Mouse (Mus musculus): ENCODE results near the gene Lrp1. TPM values are rescaled to one million over a fixed set of nuclear protein-coding genes. Genes with fewer than 3 reads are reported as not detected.

The Lrp1 gene
- polyA plus RNA-seq, 1 experiment from 2014 or later: 51.8 TPM

DNA sequence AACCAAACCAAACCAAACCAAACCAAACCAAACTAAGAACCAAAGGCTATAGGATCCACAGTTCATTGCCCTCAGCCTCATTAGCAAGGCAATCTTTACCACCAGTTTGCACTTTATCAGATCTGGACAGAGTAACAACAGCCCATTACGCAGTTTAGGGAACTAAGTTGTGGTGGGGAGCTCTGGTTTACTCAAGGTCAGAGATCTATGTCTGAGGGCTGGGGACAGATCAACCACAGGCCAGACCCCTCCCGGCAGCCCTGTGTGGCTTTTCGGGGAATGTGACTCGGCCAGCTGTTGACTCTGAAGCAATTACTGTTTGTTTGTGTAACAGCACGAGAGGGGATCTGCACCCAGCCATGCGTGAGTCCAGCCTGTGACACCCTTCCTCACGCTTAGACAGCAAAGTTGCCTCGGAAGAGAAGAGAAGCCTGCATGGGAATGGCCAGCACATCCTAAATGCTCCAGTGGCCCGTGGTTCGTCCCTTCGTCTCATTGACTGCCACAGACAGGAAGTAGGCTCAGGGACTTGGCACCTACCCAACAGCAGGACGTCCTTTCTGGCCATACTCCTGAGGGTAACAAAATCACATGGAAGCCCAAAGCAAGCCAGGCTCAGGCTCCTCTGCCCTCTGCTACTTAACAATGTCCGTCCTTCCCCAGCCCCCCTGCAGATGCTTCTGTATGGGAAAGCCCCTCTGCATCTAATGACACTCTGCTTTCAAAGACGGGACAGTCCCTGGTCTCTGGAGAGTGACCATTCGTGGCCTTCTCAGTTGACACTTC lies 16.3 kb downstream of the Lrp1 start:
- DNase-seq (ENCODE audit: low spot score): no peak
- 51% methylated on average over 15 of the region's 15 CpGs for WGBS
- Histone ChIP-seq H3K9me3 (no peaks in the 10 kb centered on the region), H3K27ac (peak overlapping the region; percentile 36), H3K4me1 (peaks cover 44% of the 10 kb centered on the region), H3K27me3 (ENCODE audit: insufficient read depth, poor library complexity, severe bottlenecking) (no peaks in the 10 kb centered on the region), H3K4me3 (no peak overlapping the region), H3K36me3 (peaks cover 70% of the 10 kb centered on the region)

DNA sequence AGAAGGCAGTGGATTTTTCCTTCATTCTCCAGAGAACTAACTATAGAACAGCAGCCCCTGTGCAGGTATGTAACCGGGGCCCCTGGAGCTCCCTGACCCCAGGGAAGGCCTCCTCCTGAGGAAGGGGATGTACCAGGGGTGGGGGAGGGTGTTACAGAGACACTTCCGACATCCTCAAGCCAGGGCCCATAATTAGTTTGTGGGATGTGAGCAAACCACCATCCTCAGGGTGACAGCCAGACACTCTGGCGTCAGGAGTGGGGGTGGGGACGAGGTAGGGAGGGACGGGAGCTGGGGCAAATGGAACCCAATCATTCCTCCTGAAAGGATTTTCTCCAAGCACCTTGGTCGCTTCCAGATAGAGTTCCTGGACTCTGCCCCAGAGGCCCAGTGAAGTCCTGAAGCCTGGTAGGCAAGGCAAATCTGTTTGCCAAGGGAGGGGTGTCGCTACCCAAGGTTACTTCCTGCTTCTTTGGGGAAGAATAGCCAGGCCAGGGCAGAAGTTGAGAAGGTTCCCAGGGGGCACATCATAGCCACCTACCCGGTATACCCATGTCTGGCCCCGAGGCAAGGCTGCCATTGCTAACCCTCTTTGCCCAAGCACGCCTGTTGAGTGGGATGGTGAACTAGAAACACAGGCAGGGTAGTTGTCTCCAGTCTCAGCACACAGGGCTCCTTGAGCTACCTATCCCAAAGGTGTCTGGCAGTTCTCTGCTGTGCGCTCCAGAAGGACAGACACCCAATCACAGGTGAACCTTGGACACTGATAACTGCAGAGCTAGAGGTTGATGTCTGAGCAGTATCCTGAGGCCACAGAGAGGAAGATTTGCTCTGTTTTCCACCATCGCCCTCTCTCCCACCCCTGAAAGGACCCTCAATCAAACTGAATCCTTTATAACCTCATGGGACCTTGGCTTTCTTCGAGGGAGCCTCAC lies 17.2 kb downstream of the Lrp1 start:
- WGBS: 56% methylated on average over 13 of the region's 13 CpGs
- peaks cover 51% of the 10 kb centered on the region for H3K4me1 ChIP-seq

GRCm38 (mm10) chr10:127602194-127602593 lies 18.8 kb downstream of the Lrp1 start:
- WGBS: 92% methylated on average over 6 of the region's 6 CpGs
- Histone ChIP-seq H3K27me3 (ENCODE audit: insufficient read depth, poor library complexity, severe bottlenecking) (no peaks in the 10 kb centered on the region), H3K36me3 (peaks cover 47% of the 10 kb centered on the region), H3K4me1 (peaks cover 66% of the 10 kb centered on the region), H3K4me3 (no peak overlapping the region), H3K27ac (no peak overlapping the region), H3K9me3 (no peaks in the 10 kb centered on the region)
- DNase-seq (ENCODE audit: low spot score): no peak

More for the DNA sequence above, 17.2 kb downstream of the Lrp1 start:
- H3K9me3 ChIP-seq: no peaks in the 10 kb centered on the region
- H3K27ac ChIP-seq: peak overlapping the region; percentile 63
- H3K4me3 ChIP-seq: no peak overlapping the region
- H3K36me3 ChIP-seq: peaks cover 62% of the 10 kb centered on the region
- no peaks in the 10 kb centered on the region for H3K27me3 ChIP-seq (ENCODE audit: insufficient read depth, poor library complexity, severe bottlenecking)
- no peak for DNase-seq (ENCODE audit: low spot score)

DNA sequence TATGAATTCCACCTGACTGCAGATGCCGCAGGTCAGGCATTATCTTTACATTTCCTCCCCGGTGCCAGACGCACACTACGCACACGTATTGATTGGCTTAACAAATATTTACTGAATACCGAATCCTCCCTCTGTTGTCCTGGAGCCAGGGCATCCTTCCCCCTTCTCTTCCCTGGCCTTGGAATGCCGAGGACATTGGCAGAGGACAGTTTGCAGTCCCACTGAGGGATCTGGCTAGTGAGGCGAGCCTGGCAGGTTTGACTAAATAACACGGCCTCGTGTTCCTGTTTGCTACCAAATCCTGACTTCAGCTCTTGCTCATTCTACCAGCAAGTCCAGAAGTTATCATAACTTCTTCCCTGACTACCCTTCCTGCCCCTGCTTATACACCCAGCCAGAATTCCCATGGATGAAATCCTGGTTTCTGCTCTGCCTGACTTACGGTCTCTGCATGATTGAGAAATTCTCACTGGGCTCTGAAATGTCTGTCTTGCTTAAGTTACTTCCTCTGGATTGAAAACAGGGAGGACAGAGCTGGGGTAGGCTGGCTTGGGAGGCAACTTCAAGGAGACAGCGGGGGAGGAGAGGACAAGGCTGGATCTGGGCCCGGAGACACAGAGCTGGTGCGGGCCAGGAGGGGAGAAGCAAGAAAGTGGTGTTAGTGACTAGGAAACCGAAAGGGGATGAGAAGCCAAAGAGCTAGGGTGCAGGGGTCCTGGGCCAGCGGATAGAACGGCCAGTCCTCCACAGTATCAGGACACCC lies 21.0 kb downstream of the Lrp1 start:
- WGBS: 53% methylated on average over 17 of the region's 17 CpGs
- peak overlapping the region; percentile 75 for H3K27ac ChIP-seq
- peaks cover 85% of the 10 kb centered on the region for H3K4me1 ChIP-seq
- peaks cover 33% of the 10 kb centered on the region for H3K36me3 ChIP-seq
- no peak overlapping the region for H3K4me3 ChIP-seq
- no peaks in the 10 kb centered on the region for H3K9me3 ChIP-seq
- no peak for DNase-seq (ENCODE audit: low spot score)
- no peaks in the 10 kb centered on the region for H3K27me3 ChIP-seq (ENCODE audit: insufficient read depth, poor library complexity, severe bottlenecking)

DNA sequence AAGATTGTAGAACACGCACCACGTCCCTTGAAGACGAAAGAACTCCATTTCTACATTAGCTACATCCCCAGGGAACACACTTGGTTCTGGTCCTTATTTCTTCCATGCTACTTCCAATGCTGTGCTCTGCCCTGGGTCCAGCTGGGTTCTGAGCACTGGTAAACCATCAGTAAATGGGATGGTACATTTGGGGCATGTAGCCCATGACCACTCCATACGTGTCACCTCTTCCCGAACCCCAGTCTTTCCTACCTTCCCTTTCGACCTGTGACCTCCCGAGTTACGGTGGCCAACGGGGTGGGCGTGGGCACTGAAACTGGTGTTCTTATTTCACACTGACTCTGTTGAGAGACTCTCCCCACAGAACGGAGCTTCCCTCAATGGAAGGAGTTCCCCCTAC lies 21.7 kb downstream of the Lrp1 start:
- H3K9me3 ChIP-seq: no peaks in the 10 kb centered on the region
- H3K36me3 ChIP-seq: peaks cover 34% of the 10 kb centered on the region
- H3K27ac ChIP-seq: peak overlapping the region; percentile 75; the same call in 1 of the 2 replicates
- H3K4me3 ChIP-seq: no peak overlapping the region
- H3K27me3 ChIP-seq (ENCODE audit: insufficient read depth, poor library complexity, severe bottlenecking): no peaks in the 10 kb centered on the region
- peaks cover 85% of the 10 kb centered on the region for H3K4me1 ChIP-seq
- 87% methylated on average over 11 of the region's 11 CpGs for WGBS
- DNase-seq (ENCODE audit: low spot score): no peak

DNA sequence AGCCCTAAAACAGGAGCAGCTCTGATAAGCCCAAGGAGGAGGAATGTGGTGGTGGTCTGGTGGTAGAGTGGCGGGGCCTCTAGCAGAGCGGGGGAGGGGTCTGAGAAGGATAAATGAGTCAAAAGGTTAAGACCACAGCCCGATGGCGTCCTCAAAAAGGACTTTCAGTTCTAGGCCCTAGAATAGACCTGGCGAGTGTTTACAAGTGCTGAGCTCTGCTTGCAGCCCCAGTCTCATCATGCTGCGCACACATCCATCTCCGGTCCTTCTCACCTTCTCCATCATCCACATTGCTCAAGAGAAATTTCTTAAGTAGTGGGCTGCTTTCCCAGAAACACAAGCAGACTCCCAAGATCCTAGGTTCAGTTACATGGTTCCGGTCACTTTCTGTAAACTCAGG lies 22.3 kb downstream of the Lrp1 start:
- Histone ChIP-seq H3K4me3 (no peak overlapping the region), H3K27ac (peak overlapping the region; percentile 75), H3K4me1 (peaks cover 84% of the 10 kb centered on the region), H3K36me3 (peaks cover 34% of the 10 kb centered on the region), H3K9me3 (no peaks in the 10 kb centered on the region), H3K27me3 (ENCODE audit: insufficient read depth, poor library complexity, severe bottlenecking) (no peaks in the 10 kb centered on the region)
- DNase-seq (ENCODE audit: low spot score): no peak
- 33% methylated on average over 8 of the region's 8 CpGs for WGBS

- Histone ChIP-seq H3K9me3 (no peaks in the 10 kb centered on the region), H3K4me1 (peaks cover 86% of the 10 kb centered on the region), H3K27ac (peak overlapping the region; percentile 75; the same call in 1 of the 2 replicates), H3K4me3 (no peak overlapping the region), H3K36me3 (peaks cover 33% of the 10 kb centered on the region), H3K27me3 (ENCODE audit: insufficient read depth, poor library complexity, severe bottlenecking) (no peaks in the 10 kb centered on the region)
- no peak for DNase-seq (ENCODE audit: low spot score)
- 72% methylated on average over 5 of the region's 5 CpGs for WGBS
Measured at GRCm38 (mm10) chr10:127597311-127597901, 23.5 kb downstream of the Lrp1 start.

DNA sequence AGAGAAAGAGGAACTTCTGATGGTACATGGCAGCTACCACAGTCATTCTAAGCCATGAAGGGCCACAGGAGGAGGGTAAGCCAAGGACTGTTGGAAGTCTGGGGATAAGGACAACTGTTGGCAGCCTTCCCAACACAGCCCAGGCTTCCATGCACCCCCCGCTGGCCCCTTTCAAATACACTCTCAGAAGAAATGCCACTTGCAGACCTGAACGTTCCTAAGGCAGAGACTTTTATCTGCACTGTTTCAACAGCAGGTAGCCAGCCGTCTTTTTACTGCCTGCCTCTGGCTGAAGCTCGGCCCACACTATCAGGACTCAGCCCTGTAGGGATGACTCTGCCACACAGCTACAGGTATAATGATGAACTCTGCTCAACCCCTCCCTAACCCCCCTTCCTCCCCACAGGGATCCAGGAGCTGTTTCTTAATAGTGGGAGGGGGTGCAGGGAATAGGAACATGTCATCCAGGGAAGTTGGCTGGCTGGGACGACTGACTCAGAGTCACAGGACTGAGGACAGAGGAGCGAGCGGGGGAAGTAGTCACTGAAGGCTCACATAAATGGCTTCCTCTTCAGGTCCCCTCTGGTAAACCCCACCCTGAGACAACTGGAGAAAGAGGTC lies 24.5 kb downstream of the Lrp1 start:
- Histone ChIP-seq H3K27me3 (ENCODE audit: insufficient read depth, poor library complexity, severe bottlenecking) (no peaks in the 10 kb centered on the region), H3K9me3 (no peaks in the 10 kb centered on the region), H3K4me3 (peak overlapping the region; percentile 15; the same call in 1 of the 2 replicates), H3K4me1 (peaks cover 95% of the 10 kb centered on the region), H3K27ac (peak overlapping the region; percentile 75), H3K36me3 (peaks cover 34% of the 10 kb centered on the region)
- DNase-seq (ENCODE audit: low spot score): no peak
- WGBS: 37% methylated on average over 7 of the region's 7 CpGs

DNA sequence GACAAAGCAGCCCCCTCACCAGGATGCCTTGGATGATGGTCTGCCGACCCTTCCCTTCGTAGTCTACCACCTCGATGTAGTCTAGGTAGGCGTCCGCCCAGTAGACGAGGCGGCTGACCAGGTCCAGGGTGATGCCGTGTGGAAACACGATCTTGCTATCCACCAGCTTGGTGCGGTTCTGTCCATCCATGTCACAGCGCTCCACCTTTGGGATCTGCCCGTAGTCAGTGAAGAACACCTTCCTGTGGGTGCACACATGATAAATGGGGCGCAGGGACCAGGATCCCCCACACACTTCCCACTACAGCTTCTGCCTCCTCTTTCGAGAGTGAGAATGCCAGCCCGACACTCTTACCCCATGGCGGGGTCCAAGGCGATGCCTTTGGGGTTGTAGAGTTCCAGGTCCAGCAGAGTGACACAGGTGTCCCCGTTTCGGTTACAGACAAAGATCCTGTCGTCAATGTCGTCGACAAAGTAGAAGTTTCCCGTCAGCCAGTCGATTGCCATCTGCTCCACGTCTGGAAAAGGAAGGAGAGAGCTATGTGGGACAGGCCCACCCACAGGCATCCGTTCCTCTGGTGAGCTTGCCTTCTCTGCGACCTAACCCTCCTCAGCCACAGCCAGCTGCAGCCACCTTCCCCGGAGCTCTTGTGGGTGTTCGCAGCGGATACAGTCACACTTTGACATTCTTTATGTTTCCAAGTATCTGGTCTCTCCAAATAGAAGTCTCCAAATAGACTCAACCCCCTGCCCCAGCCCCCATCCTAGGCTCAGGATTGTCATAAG lies 25.8 kb downstream of the Lrp1 start:
- Histone ChIP-seq H3K4me1 (peaks cover 97% of the 10 kb centered on the region), H3K9me3 (no peaks in the 10 kb centered on the region), H3K27me3 (ENCODE audit: insufficient read depth, poor library complexity, severe bottlenecking) (no peaks in the 10 kb centered on the region), H3K27ac (no peak overlapping the region; the same call in 1 of the 2 replicates), H3K4me3 (no peak overlapping the region), H3K36me3 (peaks cover 46% of the 10 kb centered on the region)
- 72% methylated on average over 30 of the region's 30 CpGs for WGBS
- no peak for DNase-seq (ENCODE audit: low spot score)

GRCm38 (mm10) chr10:127594405-127594804 lies 26.5 kb downstream of the Lrp1 start:
- H3K36me3 ChIP-seq: peaks cover 53% of the 10 kb centered on the region
- no peaks in the 10 kb centered on the region for H3K9me3 ChIP-seq
- DNase-seq (ENCODE audit: low spot score): no peak
- H3K4me1 ChIP-seq: peaks cover 90% of the 10 kb centered on the region
- no peak overlapping the region for H3K27ac ChIP-seq
- WGBS: 76% methylated on average over 8 of the region's 8 CpGs
- no peak overlapping the region for H3K4me3 ChIP-seq
- no peaks in the 10 kb centered on the region for H3K27me3 ChIP-seq (ENCODE audit: insufficient read depth, poor library complexity, severe bottlenecking)

DNA sequence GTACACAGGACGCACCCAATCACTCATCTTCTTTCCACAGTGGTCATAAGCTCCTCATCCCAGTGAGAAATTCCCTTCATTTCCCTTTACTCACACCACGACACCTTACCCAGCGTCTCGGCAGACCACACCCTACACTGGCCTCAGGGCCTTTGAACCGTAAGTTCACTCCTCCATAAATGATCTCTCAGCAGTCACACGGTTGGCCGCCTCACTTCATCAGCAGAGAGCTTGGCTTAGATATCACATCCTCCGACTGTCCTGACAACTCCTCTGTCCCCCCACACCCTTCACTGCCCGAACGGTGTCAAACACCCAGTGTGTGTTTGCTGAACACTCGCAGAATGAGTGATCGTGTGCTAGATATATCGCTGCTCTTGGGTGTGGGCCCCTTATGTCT lies 28.1 kb downstream of the Lrp1 start:
- H3K9me3 ChIP-seq: no peaks in the 10 kb centered on the region
- no peaks in the 10 kb centered on the region for H3K27me3 ChIP-seq (ENCODE audit: insufficient read depth, poor library complexity, severe bottlenecking)
- H3K36me3 ChIP-seq: peaks cover 69% of the 10 kb centered on the region
- H3K4me3 ChIP-seq: no peak overlapping the region
- H3K27ac ChIP-seq: 0 out of 2 replicates have a peak overlapping the region, but pooled peaks have one; percentile 39
- peaks cover 74% of the 10 kb centered on the region for H3K4me1 ChIP-seq
- DNase-seq (ENCODE audit: low spot score): no peak
- WGBS: 75% methylated on average over 13 of the region's 13 CpGs

All from heart, embryonic 10.5 days (tissue).